Mouse (Mus musculus): ENCODE data around the gene App.

GRCm38 (mm10) chr16:85170826-85171510, 2.6 kb downstream of the App start:
- no peak for TF ChIP-seq POLR2A (IDR thresholded peaks at IDR 0.05; ENCODE audit: extremely low read depth, insufficient read depth, low read length)
- TF ChIP-seq CTCF (IDR thresholded peaks at IDR 0.05; ENCODE audit: low read depth, low read length): no peak

All from liver, adult 2 months (tissue).